10 mouse cellular contexts compared by ENCODE assay signal in the genomic region with DNA sequence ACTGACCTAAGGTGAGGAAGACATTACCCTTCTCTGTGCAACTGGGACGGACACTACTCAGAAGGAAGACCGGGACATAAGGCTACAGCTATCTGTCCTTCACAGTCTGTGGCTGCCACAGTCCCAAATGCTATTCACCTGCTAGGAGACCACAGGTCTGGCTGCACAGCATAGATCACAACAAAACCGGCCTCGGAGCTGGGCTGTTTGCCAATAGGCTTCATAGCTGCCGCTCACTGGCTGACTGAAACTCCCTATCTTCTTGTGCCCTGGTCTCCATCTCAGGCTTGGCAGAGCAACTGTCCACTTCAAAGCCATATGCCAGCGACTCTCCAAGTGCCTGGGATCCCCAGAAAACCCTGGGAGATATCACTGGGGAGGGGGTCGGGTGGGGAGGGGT. TPM values are rescaled to one million over a fixed set of nuclear protein-coding genes. Genes with fewer than 3 reads are reported as not detected.
DNase-seq lines count a peak whose midpoint lies in the region; ATAC-seq and TF ChIP-seq lines count a peak whose summit lies in the region.
"Had no signal": no experiment of that assay in that cellular context is flagged by ENCODE, and none has a peak within 500 bp of the region (broad histone marks: within the 10 kb centered on the region; RNA-seq: fewer than 3 reads in every experiment).

No protein-coding gene starts in this region.

- no peaks in the 10 kb centered on the region for H3K9me3 ChIP-seq in hindbrain, postnatal 0 days (ENCODE audit: low read length)
- H3K9me3 ChIP-seq in hindbrain, embryonic 14.5 days (ENCODE audit: control insufficient read depth, low read length), result no peaks in the 10 kb centered on the region
- H3K9me3 ChIP-seq in heart, embryonic 15.5 days (replicated peaks), result no peaks in the 10 kb centered on the region
- H3K9me3 ChIP-seq: limb, embryonic 13.5 days had no signal

- DNase-seq in hindbrain, postnatal 0 days (ENCODE audit: low spot score), result peak; percentile 52
- no peak for DNase-seq in hindbrain, embryonic 14.5 days (ENCODE audit: low spot score)
- DNase-seq in adrenal gland, adult (ENCODE audit: inconsistent age in 2 of 2, low spot score in 1 of 2), result peak; percentile 83 to 91
- DNase-seq in adrenal gland, postnatal 25 days, result peak; percentile 74
- no peak for DNase-seq in thymus, adult 18-20 months
- no peak for DNase-seq in layer of hippocampus, adult 18-20 months (ENCODE audit: low spot score in 2 of 2)
- DNase-seq: gastrocnemius, postnatal 36 days; thymus, postnatal 36 days had no signal

- no peak for TF ChIP-seq CTCF in hindbrain, postnatal 0 days (IDR thresholded peaks at IDR 0.05; ENCODE audit: low read depth)

- H3K27ac ChIP-seq in hindbrain, postnatal 0 days, result no peak overlapping the region
- no peak overlapping the region for H3K27ac ChIP-seq in hindbrain, embryonic 14.5 days
- peak overlapping the region; percentile 68 for H3K27ac ChIP-seq in heart, embryonic 15.5 days
- H3K27ac ChIP-seq: limb, embryonic 13.5 days had no signal

- no peak overlapping the region for H3K4me2 ChIP-seq in hindbrain, postnatal 0 days (ENCODE audit: low read depth, low read length)
- no peak overlapping the region for H3K4me2 ChIP-seq in hindbrain, embryonic 14.5 days (replicated peaks)
- no peak overlapping the region for H3K4me2 ChIP-seq in heart, embryonic 15.5 days
- H3K4me2 ChIP-seq: limb, embryonic 13.5 days had no signal

- no peak overlapping the region for H3K4me3 ChIP-seq in hindbrain, postnatal 0 days (ENCODE audit: low read length)
- no peak overlapping the region for H3K4me3 ChIP-seq in hindbrain, embryonic 14.5 days (replicated peaks; ENCODE audit: low read length)
- no peak overlapping the region for H3K4me3 ChIP-seq in heart, embryonic 15.5 days
- H3K4me3 ChIP-seq: limb, embryonic 13.5 days had no signal

- H3K9ac ChIP-seq in hindbrain, postnatal 0 days (replicated peaks; ENCODE audit: low read length), result no peak overlapping the region
- H3K9ac ChIP-seq in hindbrain, embryonic 14.5 days, result no peak overlapping the region
- no peak overlapping the region for H3K9ac ChIP-seq in heart, embryonic 15.5 days
- H3K9ac ChIP-seq: limb, embryonic 13.5 days had no signal

- WGBS in hindbrain, postnatal 0 days, result 61% methylated on average over 7 of the region's 7 CpGs
- WGBS in hindbrain, embryonic 14.5 days, result 69% methylated on average over 7 of the region's 7 CpGs
- 32% methylated on average over 7 of the region's 7 CpGs for WGBS in heart, embryonic 15.5 days

- H3K4me1 ChIP-seq in hindbrain, postnatal 0 days (ENCODE audit: insufficient read depth, low read length), result no peaks in the 10 kb centered on the region
- no peaks in the 10 kb centered on the region for H3K4me1 ChIP-seq in hindbrain, embryonic 14.5 days (replicated peaks; ENCODE audit: control insufficient read depth, insufficient read depth, low read length)
- peaks cover 26% of the 10 kb centered on the region for H3K4me1 ChIP-seq in heart, embryonic 15.5 days (replicated peaks)

- ATAC-seq in hindbrain, postnatal 0 days, result peak; percentile 56; the same call in 1 of the 2 replicates
- ATAC-seq in hindbrain, embryonic 14.5 days (ENCODE audit: low FRiP score), result no peak
- peak; percentile 67; the same call in 1 of the 2 replicates for ATAC-seq in heart, embryonic 15.5 days (replicated peaks; ENCODE audit: insufficient number of reproducible peaks, insufficient read depth, low FRiP score, low read depth)

- H3K27me3 ChIP-seq in hindbrain, postnatal 0 days (ENCODE audit: insufficient read depth, low read length), result no peaks in the 10 kb centered on the region
- no peaks in the 10 kb centered on the region for H3K27me3 ChIP-seq in hindbrain, embryonic 14.5 days (ENCODE audit: control insufficient read depth, insufficient read depth, low read length)
- no peaks in the 10 kb centered on the region for H3K27me3 ChIP-seq in heart, embryonic 15.5 days
- H3K27me3 ChIP-seq: limb, embryonic 13.5 days had no signal

- 0 out of 2 replicates have a peak, but pooled peaks cover 11% of the 10 kb centered on the region for H3K36me3 ChIP-seq in hindbrain, postnatal 0 days (ENCODE audit: insufficient read depth, low read length)
- no peaks in the 10 kb centered on the region for H3K36me3 ChIP-seq in hindbrain, embryonic 14.5 days (replicated peaks; ENCODE audit: control insufficient read depth, insufficient read depth)
- peaks cover 18% of the 10 kb centered on the region for H3K36me3 ChIP-seq in heart, embryonic 15.5 days

RNA-seq across cellular contexts. Expression of gene Vangl1, which starts 23.7 kb away (rescaled TPM):
- total RNA-seq in hindbrain, postnatal 0 days (2014; rRNA removed), result 9.4 and 13.5 TPM in 2 replicates
- 7.5 and 8.0 TPM in 2 replicates for polyA plus RNA-seq in hindbrain, postnatal 0 days (2015; fragmentation: Nextera tagmentation; extraction: Ambion mirVana)
- 9.0 and 11.6 TPM in 2 replicates for polyA plus RNA-seq in hindbrain, embryonic 14.5 days (2014; fragmentation: Nextera tagmentation; extraction: Ambion mirVana)
- total RNA-seq in adrenal gland, postnatal 25 days (2021), result 29.7 and 38.9 TPM in 2 replicates
- 20.2 and 21.6 TPM in 2 replicates for polyA plus RNA-seq in heart, embryonic 15.5 days (2015; fragmentation: Nextera tagmentation; extraction: Ambion mirVana)
- total RNA-seq in layer of hippocampus, adult 18-20 months (2021), result 1 to 10 TPM; 5.5 to 7.8 TPM

Comparison
In these comparisons a context has a peak if more than half of its experiments do, and no peak if none do; other contexts are left out.
1. DNase-seq: peak in hindbrain, postnatal 0 days (single experiment), adrenal gland, adult (2 of 2) and adrenal gland, postnatal 25 days (single experiment); none in hindbrain, embryonic 14.5 days (single experiment), thymus, adult 18-20 months (0 of 2) and layer of hippocampus, adult 18-20 months (0 of 2).